Mouse (Mus musculus) ovary, postnatal 14 days (tissue): Measurements from ENCODE around the gene Ushbp1.

ENCODE experiments used
- DNase-seq: peaks from one replicate; pipeline ENCODE4 v3.0.0; 2022; ENCODE audit warnings: low spot score

Gene Ushbp1

DNA sequence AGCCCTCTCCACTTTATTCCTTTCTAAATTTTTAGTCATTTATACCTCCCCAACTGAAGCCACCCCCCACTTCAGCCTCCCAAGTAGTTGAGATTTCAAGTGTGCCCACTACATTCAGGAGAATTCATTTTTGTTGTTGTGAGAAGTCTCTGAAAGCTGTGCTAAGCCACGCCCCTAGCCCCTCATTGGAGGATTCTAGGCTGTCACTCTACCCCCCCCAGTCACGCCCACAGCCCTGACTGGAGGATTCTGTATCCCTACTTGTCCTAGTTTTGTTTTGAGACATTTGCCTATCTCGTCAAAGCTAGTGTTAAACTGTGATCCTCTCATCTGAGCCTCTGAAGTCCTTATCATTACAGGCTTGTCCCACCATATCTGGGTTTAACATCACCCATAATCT is 2.7 kb downstream of the Ushbp1 start:
- no peak for DNase-seq

DNA sequence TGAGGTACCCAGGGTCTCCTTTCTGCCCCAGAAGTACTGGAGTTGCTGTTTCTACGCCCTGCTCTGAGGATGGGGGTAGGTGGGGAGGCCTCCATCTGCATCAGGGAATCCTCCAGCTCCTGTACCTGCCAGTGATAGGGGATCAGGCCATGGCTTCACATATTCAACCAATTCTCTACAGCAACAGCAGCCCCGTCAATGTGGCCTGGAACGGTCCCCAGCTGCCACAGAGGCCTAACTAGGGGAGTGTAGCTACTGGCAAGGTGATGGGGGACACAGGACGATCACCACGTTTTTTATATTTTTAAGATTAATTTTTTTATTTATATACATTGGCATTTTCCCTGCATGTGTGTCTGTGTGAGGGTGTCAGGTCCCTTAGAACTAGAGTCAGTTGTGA is 3.2 kb downstream of the Ushbp1 start:
- DNase-seq: no peak

DNA sequence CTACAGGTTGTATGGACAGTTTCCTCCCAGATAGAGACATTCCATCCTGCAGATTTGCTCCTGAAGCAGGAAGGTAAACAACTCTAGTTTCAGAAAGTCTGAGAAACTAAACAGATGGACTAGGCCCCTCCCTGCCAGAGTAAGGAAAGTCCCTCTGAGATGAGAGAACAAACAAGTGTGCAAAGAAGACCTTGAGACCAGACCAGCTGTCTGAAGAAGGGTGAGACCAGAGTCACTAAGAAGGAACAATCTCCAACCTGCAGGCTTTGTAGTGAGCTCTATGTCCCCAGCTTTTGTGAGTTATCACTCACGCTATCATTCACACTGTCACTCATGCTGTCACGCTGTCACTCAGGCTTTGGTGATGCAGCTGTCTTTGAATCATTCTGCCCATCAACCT is 3.9 kb downstream of the Ushbp1 start:
- no peak for DNase-seq

DNA sequence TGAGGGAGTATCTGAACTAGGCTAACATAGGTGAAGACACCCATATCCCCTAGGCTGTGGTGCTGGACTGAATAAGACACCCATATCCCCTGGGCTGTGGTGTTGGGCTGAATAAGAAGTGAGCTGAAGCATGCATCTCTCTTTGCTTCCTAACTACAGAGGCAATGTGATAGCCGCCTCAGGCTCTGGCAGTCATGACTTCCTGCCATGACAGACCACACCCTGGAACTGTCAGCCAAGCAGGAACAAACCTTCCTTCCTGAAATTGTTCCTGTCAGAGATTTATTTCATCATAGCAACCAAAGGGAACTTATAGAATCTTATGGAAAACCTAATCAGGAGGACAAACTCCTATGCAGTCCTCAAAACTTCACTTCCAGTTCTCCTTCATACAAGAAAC is 7.3 kb downstream of the Ushbp1 start:
- no peak for DNase-seq

DNA sequence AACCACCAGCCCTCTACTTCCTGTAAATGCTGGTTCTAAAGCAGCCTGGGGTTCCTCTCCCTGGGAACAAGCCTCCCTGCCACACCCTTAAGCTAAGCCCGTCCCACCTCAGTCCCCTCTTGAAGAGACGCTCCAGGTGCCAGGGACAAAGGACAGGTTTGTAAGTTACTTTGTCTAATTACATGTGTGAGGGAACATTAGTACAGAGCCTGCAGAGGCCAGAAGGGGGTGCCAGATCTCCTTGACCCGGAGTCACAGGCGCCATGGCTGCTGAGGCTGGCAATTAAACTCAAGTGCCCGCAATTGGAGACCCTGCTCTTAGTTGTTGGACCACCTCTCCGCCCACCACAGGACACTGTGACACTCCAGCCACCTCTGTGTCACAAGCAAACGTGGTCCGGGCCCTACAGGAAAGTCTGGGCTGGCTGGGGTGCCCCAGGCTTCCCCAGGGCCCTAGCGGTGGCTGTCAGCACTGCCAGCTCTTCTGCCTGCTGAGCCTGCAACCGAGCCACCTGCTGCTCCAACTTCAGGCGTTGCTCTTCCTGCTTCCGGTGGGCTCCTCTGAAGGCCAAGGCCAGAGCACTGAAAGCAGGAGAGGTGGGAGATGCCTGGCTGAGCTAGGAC is 10.3 kb downstream of the Ushbp1 start:
- DNase-seq: no peak

DNA sequence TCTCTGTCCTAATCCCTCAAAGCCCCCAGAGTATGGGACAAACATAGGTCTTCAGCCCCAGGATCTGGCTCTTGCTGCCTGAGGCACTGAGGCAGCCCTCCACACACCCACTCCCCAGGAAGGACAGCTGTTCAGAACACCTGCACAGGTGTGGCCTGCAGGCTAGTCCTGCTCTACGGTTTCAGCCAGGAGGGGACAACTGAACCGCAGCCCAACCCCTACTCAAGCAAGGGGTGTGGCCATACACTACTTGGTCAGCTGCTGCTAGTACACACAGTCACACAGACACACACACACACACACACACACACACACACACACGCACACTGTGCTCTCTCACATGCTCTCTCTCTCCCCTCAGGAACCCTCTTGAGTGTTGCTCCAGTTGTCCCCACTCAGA is 11.7 kb downstream of the Ushbp1 start:
- DNase-seq: no peak

DNA sequence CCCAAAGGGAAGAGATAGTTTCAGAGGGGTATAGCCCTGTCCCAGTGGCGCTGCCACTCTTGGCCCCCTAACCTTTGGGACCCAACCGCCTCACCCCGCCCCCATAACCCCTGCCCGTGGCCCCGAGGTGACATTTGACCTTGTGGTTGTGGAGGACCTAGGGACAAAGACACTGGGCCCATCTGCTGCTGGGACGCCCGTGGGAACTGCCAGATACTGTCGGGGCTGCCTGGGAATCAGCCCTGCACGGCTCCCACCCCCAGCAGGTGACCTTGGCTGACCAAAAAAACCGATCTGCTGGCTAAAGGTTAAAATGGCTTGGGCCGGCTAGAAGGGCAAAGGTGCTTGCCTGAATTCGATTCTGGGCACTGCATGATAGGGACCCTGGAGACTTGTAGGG is 12.2 kb downstream of the Ushbp1 start:
- DNase-seq: no peak

DNA sequence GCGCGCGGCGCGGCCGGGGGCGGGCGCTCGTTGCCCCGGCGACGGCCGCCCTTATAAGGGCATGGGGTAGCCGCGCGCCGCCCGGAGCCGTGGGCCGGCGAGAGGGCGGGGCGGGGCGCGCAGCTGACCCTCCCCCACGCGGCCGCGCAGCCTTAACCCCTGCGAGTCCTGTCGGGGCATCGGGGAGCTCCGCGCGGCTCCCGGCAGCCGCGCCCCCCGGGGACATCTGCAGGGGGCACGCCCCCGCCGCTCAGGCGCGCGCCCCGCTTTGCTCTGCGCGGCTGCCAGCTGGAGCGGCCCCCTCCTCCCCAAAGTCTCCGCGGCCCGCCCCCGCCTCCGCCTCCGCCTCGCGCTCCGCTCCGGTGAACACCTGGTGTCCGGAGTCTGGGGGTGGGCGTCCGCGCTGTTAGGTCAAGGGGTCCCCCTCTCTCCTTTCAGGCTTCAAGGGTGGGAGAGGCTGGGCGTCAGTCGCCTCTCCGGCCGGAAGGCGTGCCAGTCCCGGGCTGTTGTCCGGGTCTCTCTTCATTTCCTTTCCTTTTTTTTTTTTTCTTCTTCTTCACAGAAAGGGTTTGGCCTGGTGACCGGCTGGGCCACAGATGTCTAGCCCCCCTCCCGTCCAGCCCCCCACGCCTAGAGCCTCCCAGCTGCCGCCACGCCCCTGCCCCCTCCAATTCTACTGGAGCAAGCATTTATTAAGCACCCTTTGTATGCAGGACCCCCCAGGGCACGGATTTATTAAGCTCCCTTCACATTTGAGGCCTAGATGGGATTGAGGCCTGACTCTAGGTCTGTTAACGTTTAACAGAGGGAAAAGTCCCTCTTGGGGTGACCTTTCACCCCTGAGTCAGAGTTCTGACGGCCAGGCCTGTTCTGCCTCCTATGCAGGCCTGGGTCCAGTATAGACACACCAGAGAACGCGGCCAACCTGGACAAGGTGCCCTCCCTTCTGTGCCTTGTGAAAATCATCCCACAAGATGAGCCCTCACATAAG is 13.3 kb downstream of the Ushbp1 start:
- DNase-seq: peak; percentile 89

DNA sequence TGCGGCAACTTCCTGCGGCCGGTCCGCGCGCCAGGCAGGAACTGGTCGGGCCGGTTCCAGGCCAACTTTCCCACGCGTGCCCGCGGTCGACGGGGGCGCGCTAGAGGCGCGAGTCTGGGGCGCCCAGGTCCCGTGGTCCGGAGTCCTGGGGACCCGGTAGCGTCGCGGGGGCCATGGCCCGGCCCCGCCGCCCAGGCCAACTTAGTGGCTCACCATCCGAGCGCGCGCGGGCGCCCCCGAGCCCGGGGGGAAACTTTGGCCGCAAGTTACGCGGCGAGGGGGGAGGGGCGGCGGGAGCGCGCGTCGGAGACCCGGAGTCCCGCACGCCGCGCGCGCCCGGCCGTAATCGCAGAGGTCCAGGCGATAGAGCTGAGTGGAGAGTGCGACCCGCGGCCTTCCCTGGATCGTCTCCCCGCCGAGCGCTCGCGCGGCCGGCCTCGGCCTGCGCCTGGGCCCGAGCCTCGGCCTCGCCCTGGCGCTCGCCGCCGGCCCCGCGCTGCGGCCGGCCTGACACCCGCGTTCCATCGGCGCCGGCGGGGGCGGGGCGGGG is 14.1 kb downstream of the Ushbp1 start, which contains the start of gene Nr2f6:
Gene Nr2f6, minus strand, starts transcription at position 540 of the 550 bp plus-strand sequence.
- DNase-seq: peak; percentile 65

DNA sequence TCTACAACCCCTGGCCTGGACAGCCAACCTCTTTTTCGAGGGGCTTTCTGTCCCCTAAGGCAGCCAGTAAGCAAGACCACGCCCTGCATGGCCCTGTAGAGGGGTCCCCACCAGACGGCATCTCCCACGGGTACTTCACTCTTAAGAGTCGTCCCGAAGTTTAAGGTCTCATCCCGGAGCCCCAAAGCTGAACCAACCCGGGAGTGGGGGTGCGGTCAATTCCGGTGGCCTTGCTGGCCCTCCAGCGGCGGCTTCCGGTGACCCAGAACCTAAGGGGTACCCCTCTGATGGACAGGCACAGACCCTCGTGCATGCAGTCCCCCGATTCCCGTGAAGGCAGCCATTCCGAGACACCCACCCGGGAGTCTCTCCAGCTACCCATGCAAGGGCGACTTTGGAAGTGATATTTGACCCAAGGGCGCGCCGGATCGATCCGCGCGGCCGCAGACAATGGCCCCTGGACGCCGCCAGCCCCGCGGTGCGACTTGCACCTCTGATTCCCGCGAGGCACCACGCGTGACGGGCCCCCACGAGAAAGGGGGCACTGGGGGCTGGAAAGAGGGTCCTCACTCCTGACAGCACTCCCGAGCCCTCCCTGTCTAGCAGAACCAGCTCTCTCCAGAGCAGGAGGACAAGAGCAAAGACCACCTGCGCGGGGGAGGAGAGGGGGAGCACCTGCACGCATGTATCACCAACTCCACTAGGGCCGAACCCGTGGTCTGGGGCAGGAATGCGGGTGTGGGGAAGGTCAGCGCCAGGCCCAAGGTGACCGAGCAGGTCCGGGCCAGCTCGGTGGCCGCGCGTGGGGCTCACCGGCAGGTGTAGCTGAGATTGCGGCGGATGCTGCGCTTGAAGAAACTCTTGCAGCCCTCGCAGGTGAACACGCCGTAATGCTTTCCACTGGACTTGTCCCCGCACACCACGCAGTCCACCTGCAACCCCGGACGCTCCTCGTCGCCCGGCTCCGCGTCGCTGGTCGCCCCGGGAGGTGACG is 15.1 kb downstream of the Ushbp1 start:
- DNase-seq: no peak

DNA sequence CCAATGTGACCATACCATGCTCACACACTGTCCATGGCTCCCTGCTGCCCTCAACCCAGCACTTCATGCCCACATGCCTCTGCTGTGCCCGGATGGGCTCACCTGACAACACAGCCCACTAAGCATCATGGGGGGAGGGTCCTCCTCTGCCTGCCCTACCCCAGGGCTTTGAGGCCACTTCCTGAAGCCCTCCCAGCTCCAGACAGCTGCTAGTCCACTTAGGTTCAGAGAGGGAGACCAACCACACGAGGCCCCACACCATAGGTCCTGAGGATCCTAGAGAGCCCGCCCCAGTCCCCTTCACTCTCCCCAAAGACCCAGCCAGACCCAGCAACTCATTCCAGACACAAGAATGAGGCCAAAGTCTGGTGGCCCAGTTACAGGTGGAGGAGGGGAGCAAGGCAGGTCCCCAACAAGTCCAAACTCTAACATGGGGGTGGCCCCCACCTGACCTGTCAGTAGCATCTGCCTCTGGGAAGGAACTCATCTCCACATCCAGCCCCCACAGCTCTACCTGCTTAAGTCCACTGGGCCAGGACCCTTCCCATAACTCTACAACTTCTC is 16.0 kb downstream of the Ushbp1 start:
- DNase-seq: no peak

DNA sequence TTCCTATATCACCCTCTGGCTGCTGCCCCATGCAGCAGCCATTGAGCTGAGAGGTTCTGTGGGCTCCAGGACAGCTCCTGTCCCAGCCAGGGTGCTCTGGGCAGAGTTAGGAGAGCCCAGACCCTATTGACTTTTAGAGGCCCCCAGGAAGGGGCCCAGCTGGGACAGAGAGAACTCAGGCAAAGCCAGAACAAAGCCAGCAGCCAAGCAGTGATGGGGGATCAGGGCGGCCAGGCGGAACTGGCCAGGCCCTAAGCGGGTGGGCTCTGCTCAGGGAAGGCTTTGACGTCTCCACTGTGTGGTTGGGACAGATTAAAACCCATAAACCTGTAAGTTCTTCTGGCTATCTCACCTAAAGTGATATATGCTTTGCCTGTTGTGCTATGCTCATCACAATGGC is 16.6 kb downstream of the Ushbp1 start:
- DNase-seq: no peak

DNA sequence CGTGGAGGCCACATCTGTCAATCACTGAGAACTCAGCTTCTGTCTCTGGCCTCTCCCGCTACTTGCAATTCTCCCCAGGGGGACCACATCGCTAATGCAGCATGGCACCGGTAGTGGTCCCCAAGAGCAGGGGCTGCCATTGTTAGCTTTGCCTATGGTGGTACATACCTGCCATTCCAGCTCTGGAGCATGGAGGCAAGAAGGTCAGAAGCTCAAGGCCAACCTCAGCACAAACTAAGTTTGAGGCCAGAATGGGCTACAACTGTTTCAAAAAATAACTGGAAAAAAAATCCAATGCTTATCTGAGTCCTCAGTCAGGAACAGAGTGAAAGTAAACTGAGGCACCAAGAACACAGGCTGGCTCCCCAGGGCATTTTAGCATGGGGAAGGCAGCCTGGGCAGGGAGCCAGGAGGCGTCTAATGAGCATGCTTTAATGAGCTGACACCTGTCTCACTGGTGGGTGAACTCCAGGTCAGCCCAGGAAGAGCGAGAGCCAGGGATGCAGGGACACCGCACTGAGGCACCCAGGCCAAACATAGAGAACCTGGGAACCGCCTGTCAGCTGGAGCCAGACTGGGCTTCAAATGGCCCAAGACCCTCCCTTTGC is 19.1 kb downstream of the Ushbp1 start:
- no peak for DNase-seq

DNA sequence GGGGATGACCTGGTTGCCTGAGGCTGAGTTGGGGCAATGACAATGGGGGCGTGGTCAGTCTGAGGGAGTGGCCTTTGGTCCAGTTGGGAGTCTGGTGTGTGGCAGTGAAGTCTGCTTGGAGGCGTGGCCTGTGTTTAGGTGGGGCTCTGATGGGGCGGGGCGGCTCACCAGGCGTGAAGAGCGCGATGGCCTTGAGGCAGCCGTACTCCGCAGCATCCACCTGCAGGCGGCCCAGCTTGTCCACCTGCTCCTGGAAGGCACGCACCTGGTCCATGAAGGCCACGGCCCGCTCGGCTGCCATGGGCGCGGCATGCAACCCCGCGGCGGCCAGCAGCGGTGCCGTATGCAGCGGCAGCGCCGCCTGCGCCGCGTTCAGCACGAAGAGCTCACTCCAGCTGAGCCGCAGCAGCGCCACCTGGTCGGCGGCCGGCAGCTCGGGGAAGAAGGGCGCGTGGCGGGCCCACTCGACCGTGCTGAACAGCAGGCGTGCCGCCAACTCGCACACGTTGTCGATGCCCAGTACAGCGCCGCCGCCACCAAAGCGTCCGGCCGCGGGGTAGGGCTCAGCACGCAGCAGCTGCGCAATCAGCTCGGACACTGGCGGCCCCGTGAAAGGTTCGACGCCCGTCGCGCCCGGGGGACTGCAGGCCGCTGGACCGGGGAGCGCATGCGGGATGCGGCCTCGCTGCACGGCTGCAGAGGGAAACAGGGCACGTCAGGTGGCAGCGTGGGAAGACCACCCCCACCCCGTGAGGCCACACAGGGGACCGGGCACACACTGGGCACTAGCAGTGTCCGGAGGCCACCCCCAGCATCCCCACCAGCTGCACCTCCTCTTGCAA is 19.8 kb downstream of the Ushbp1 start:
- DNase-seq: no peak

DNA sequence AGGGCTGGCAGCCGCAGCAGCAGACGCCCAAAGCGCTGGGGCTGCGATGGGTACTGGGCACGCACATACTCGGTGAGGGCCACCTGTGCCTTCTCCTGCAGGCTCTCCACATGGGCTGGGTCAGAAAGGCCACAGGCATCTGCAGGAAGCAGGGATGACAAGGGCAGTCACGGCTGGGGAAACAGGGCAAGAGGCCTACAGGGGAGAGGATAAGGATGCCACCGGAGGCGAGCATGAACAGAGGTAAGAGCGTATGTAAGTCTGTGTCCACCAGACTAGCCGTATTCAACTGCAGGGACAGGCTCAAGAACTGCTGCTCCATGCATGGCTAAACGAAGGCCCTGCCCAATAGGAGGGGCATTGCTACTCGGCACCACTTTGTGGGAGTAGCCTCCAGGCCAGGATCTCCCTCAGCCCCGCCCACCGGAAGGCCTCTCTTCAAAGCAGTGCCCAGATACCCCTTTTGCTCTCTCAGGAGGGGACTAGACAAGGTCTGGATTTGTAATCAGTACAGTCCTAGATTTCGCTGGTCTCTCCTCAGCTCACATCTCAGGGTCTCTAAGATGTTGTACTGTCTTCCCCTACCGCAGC is 20.9 kb downstream of the Ushbp1 start:
- DNase-seq: no peak

DNA sequence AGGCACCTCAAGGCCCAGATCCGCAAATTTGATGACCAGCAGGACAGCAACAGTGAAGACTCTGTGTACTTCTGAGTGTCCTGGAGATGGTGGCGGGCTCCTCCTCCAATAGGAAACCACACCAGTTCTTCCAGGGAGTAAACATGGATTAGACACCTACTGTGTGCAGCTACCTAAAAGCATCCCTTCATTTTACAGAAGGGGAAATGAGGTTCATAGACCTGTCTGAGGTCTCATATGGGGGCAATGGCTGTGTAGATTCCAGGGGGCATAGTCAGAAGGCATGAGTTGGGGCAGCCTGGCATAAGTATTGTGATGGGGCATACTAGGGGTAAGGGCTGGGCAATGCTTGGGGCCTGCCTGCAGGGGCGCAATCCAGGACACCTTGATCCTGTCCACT is 22.6 kb downstream of the Ushbp1 start:
- DNase-seq: no peak

DNA sequence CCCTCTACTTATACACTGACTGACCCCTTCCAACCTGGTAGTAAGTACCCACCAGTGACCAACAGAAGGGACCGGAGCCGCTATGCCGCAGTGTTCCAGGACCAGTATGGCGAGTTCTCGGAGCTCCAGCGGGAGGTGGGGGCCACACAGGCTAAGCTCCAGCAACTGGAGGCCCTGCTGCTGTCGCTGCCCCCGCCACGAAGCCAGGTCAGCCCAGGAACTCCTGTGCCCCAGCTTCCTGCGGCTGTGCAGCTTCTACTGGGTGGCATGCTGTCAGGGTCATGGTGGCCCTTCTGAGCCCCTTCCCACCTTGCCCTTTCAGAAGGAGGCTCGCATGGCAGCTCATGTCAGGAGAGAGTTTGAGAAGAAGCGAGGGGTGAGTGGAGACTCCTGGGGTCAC is 23.2 kb downstream of the Ushbp1 start:
- no peak for DNase-seq

DNA sequence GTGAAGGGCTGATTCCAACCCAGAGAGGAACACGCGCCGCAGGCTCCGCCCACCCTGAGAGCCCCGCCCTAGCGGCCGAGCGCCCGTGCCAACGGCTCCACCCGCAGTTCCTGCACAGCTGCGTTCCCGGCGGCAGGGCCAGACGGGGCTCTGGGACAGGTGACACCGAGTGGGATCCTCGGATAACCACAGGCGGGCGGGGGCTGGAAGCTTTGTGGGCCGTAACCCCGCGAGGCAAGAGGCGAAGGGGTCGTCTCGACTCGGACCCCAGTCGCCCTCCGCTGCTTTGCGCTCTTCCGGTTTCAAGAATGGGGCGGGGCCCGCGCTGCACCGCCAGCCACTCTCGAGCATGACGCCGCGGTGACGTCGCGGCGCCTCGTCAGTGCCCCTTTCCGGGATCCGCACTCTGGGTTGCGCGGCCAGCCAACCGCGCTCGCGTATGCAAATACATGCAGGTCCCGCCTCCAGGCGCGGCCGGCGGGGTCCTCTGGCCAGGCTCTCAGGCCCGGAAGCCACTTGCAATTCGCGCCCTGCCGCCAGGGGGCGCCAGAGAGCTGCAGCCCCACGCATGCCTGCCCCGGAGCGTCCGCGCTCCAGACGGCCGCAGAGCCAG is 24.3 kb downstream of the Ushbp1 start, which contains the start of gene Ocel1:
Gene Ocel1, plus strand, starts transcription at position 63 of the 613 bp plus-strand sequence.
- DNase-seq: peak; percentile 94

DNA sequence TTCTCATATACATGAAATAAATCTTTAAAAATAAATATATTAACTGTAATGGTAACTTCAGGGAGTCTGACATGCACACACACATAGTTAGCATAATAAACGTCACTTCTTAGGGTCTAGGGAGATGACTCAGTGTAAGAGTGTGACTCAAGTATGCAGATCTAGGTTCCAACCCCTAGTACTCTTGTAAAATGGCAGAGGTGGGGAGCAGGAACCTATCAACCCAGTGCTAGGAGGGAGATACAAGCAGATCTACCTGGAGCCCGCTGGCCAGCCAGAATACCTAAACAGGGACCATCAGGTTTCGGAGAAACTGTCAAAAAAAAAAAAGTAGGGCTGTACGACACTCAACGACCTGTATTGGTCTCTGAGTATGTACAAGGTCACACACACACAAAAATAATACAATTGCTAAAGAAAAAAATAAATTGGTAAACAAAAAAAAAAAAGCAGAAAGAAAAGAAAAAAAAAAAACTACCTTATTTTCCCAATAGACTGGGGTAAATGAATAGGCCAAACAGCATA is 24.8 kb downstream of the Ushbp1 start:
- DNase-seq: no peak
